20 mouse cellular contexts compared by ENCODE assay signal in genomic region chr3:137959456-137959855, GRCm38 (mm10). TPM values are rescaled to one million over a fixed set of nuclear protein-coding genes. Genes with fewer than 3 reads are reported as not detected.
DNase-seq lines count a peak whose midpoint lies in the region.
"Had no signal": no experiment of that assay in that cellular context is flagged by ENCODE, and none has a peak within 500 bp of the region (broad histone marks: within the 10 kb centered on the region; RNA-seq: fewer than 3 reads in every experiment).

No protein-coding gene starts in this region.

- peak; percentile 18 to 31 for DNase-seq in adrenal gland, postnatal 36 days
- no peak for DNase-seq in adrenal gland, postnatal 4 days (ENCODE audit: low spot score in 2 of 2)
- DNase-seq in cerebellum, postnatal 25 days, result peak; percentile 25 to 46
- DNase-seq in cerebellum, adult 8-10 months, result no peak
- peak; percentile 33 for DNase-seq in 3T3-L1 (ENCODE audit: low read depth, low spot score)
- peak; percentile 34 for DNase-seq in brain, adult 2 months (ENCODE audit: low read depth, low spot score)
- DNase-seq in kidney, adult 8-10 months, result no peak
- DNase-seq: adrenal gland, postnatal 14 days; gastrocnemius, postnatal 14 days; heart, postnatal 36 days; kidney, adult 2 months; kidney, postnatal 4 days; layer of hippocampus, postnatal 36 days; left cerebral cortex, postnatal 4 days; lung, adult 2 months; lung, postnatal 10 days; midbrain, embryonic 14.5 days; right cerebral cortex, postnatal 25 days; thymus, adult 18-20 months; thymus, postnatal 25 days had no signal

RNA-seq across cellular contexts. Expression of gene Dapp1, which starts 21.9 kb away (rescaled TPM):
- total RNA-seq in adrenal gland, postnatal 36 days (2021), result 1 to 10 TPM; 3.5 to 6.9 TPM
- 10 to 100 TPM; 11.6 to 13.8 TPM for total RNA-seq in adrenal gland, postnatal 4 days (2021)

RNA-seq across cellular contexts. Expression of gene Lamtor3, which starts 41.1 kb away (rescaled TPM):
- 10 to 100 TPM; 74.6 to 80.6 TPM for total RNA-seq in adrenal gland, postnatal 36 days (2021)
- 10 to 100 TPM; 63.6 to 68.8 TPM for total RNA-seq in adrenal gland, postnatal 4 days (2021)

Comparison
In these comparisons a context has a peak if more than half of its experiments do, and no peak if none do; other contexts are left out.
1. DNase-seq: peak in adrenal gland, postnatal 36 days (2 of 2), cerebellum, postnatal 25 days (2 of 2), 3T3-L1 (single experiment) and brain, adult 2 months (single experiment); none in adrenal gland, postnatal 4 days (0 of 2), cerebellum, adult 8-10 months (single experiment) and kidney, adult 8-10 months (0 of 2).